Mouse (Mus musculus): ENCODE measurements around the gene Slc35d2.

GRCm38 (mm10) chr13:64124886-64125285, 4.3 kb downstream of the Slc35d2 start:
- no peak for TF ChIP-seq TAL1 (IDR thresholded peaks at IDR 0.05; ENCODE audit: low read length)
- TF ChIP-seq GATA1 (IDR thresholded peaks at IDR 0.05; ENCODE audit: low read length), result no peak
